20 mouse cellular contexts compared by ENCODE assay signal in the genomic region with DNA sequence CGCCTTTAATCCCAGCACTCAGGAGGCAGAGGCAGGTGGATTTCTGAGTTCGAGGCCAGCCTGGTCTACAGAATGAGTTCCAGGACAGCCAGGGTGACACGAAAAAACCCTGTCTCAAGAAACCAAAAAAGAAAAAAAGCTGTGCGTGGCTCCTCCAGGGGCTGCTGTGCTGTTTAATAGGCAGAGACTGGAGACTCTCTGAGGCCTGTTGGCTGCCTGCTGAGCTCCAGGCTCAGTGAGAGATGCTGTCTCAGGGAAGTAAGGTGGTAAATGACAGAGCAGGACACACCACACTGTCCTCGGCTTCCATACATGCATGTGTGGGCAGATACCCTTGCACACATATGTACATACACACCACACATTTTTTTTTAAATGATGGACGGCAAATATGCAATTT.
DNase-seq lines count a peak whose midpoint lies in the region; ATAC-seq and TF ChIP-seq lines count a peak whose summit lies in the region.
"Had no signal": no experiment of that assay in that cellular context is flagged by ENCODE, and none has a peak within 500 bp of the region (broad histone marks: within the 10 kb centered on the region; RNA-seq: fewer than 3 reads in every experiment).

No protein-coding gene starts in this region.

- H3K27ac ChIP-seq in heart, embryonic 11.5 days (ENCODE audit: low read depth, low read length): no peak overlapping the region
- H3K27ac ChIP-seq in hindbrain, postnatal 0 days: no peak overlapping the region
- H3K27ac ChIP-seq in hindbrain, embryonic 11.5 days (ENCODE audit: low read depth, low read length): no peak overlapping the region
- H3K27ac ChIP-seq in midbrain, embryonic 15.5 days: peak overlapping the region; percentile 55; the same call in 1 of the 2 replicates
- H3K27ac ChIP-seq in midbrain, postnatal 0 days (ENCODE audit: low read depth, low read length): no peak overlapping the region
- H3K27ac ChIP-seq: embryonic facial prominence, embryonic 13.5 days; heart, adult 2 months; heart, embryonic 13.5 days; intestine, embryonic 15.5 days had no signal

- no peak overlapping the region for H3K4me2 ChIP-seq in heart, embryonic 11.5 days
- H3K4me2 ChIP-seq in hindbrain, postnatal 0 days (ENCODE audit: low read depth, low read length): no peak overlapping the region
- H3K4me2 ChIP-seq in hindbrain, embryonic 11.5 days (replicated peaks; ENCODE audit: low read depth, low read length): no peak overlapping the region
- no peak overlapping the region for H3K4me2 ChIP-seq in midbrain, embryonic 15.5 days
- H3K4me2 ChIP-seq in midbrain, postnatal 0 days (ENCODE audit: low read depth, low read length, poor library complexity, severe bottlenecking): no peak overlapping the region
- H3K4me2 ChIP-seq: embryonic facial prominence, embryonic 13.5 days; intestine, embryonic 15.5 days had no signal

- no peaks in the 10 kb centered on the region for H3K36me3 ChIP-seq in heart, embryonic 11.5 days (ENCODE audit: control insufficient read depth, insufficient read depth, low read length)
- H3K36me3 ChIP-seq in hindbrain, postnatal 0 days (ENCODE audit: insufficient read depth, low read length): no peaks in the 10 kb centered on the region
- H3K36me3 ChIP-seq in hindbrain, embryonic 11.5 days (ENCODE audit: control insufficient read depth, insufficient read depth, low read length): no peaks in the 10 kb centered on the region
- H3K36me3 ChIP-seq in midbrain, embryonic 15.5 days (replicated peaks): no peaks in the 10 kb centered on the region
- H3K36me3 ChIP-seq in midbrain, postnatal 0 days (ENCODE audit: insufficient read depth, low read length): no peaks in the 10 kb centered on the region
- H3K36me3 ChIP-seq: heart, embryonic 13.5 days; intestine, embryonic 15.5 days had no signal

- H3K9ac ChIP-seq in heart, embryonic 11.5 days (ENCODE audit: low read depth, low read length): no peak overlapping the region
- no peak overlapping the region for H3K9ac ChIP-seq in hindbrain, postnatal 0 days (replicated peaks; ENCODE audit: low read length)
- no peak overlapping the region for H3K9ac ChIP-seq in hindbrain, embryonic 11.5 days (ENCODE audit: low read depth, low read length)
- no peak overlapping the region for H3K9ac ChIP-seq in midbrain, embryonic 15.5 days
- no peak overlapping the region for H3K9ac ChIP-seq in midbrain, postnatal 0 days (replicated peaks; ENCODE audit: low read length, poor library complexity, severe bottlenecking)
- H3K9ac ChIP-seq: embryonic facial prominence, embryonic 13.5 days; intestine, embryonic 15.5 days had no signal

- TF ChIP-seq CTCF in hindbrain, postnatal 0 days (IDR thresholded peaks at IDR 0.05; ENCODE audit: low read depth): no peak
- TF ChIP-seq CTCF in midbrain, postnatal 0 days (IDR thresholded peaks at IDR 0.05): no peak

- DNase-seq in heart, adult 11 months: peak; percentile 24
- no peak for DNase-seq in hindbrain, postnatal 0 days (ENCODE audit: low spot score)
- DNase-seq in hindbrain, embryonic 11.5 days (ENCODE audit: low spot score): no peak
- no peak for DNase-seq in midbrain, postnatal 0 days (ENCODE audit: low spot score)
- no peak for DNase-seq in MN1 (ENCODE audit: low spot score)
- DNase-seq: adrenal gland, adult 2 months; adrenal gland, postnatal 25 days; cerebellum, adult 18-20 months; cerebellum, adult 9-11 months; cerebellum, postnatal 36 days; gastrocnemius, postnatal 10 days; heart, adult 2 months; heart, postnatal 4 days had no signal

- ATAC-seq in heart, embryonic 11.5 days (replicated peaks; ENCODE audit: insufficient number of reproducible peaks, low FRiP score, low TSS enrichment): no peak
- ATAC-seq in hindbrain, postnatal 0 days: 0 out of 2 replicates have a peak, but pooled peaks have one; percentile 8
- ATAC-seq in hindbrain, embryonic 11.5 days (ENCODE audit: low FRiP score): no peak
- no peak for ATAC-seq in midbrain, embryonic 15.5 days (replicated peaks)
- no peak for ATAC-seq in midbrain, postnatal 0 days (ENCODE audit: low FRiP score)
- ATAC-seq: forebrain, embryonic 14.5 days; intestine, embryonic 15.5 days had no signal

- H3K9me3 ChIP-seq in heart, embryonic 11.5 days (replicated peaks; ENCODE audit: control insufficient read depth, low read length): no peaks in the 10 kb centered on the region
- no peaks in the 10 kb centered on the region for H3K9me3 ChIP-seq in hindbrain, postnatal 0 days (ENCODE audit: low read length)
- no peaks in the 10 kb centered on the region for H3K9me3 ChIP-seq in hindbrain, embryonic 11.5 days (ENCODE audit: control insufficient read depth, low read length)
- H3K9me3 ChIP-seq in midbrain, embryonic 15.5 days: no peaks in the 10 kb centered on the region
- H3K9me3 ChIP-seq in midbrain, postnatal 0 days (ENCODE audit: low read length): no peaks in the 10 kb centered on the region
- H3K9me3 ChIP-seq: embryonic facial prominence, embryonic 13.5 days; heart, embryonic 13.5 days; intestine, embryonic 15.5 days had no signal

- 77% methylated on average over 6 of the region's 6 CpGs for WGBS in heart, embryonic 11.5 days (ENCODE audit: insufficient replicate concordance)
- WGBS in hindbrain, postnatal 0 days: 76% methylated on average over 6 of the region's 6 CpGs
- 76% methylated on average over 6 of the region's 6 CpGs for WGBS in hindbrain, embryonic 11.5 days
- 73% methylated on average over 6 of the region's 6 CpGs for WGBS in midbrain, embryonic 15.5 days
- WGBS in midbrain, postnatal 0 days: 79% methylated on average over 6 of the region's 6 CpGs

- no peak overlapping the region for H3K4me3 ChIP-seq in heart, embryonic 11.5 days (ENCODE audit: low read depth, low read length)
- H3K4me3 ChIP-seq in hindbrain, postnatal 0 days (ENCODE audit: low read length): no peak overlapping the region
- no peak overlapping the region for H3K4me3 ChIP-seq in hindbrain, embryonic 11.5 days (ENCODE audit: low read depth, low read length)
- no peak overlapping the region for H3K4me3 ChIP-seq in midbrain, embryonic 15.5 days
- H3K4me3 ChIP-seq in midbrain, postnatal 0 days (ENCODE audit: low read depth, low read length): no peak overlapping the region
- H3K4me3 ChIP-seq: embryonic facial prominence, embryonic 13.5 days; heart, adult 2 months; heart, embryonic 13.5 days; intestine, embryonic 15.5 days had no signal

- H3K27me3 ChIP-seq in heart, embryonic 11.5 days (ENCODE audit: control insufficient read depth, insufficient read depth, low read length): no peaks in the 10 kb centered on the region
- no peaks in the 10 kb centered on the region for H3K27me3 ChIP-seq in hindbrain, postnatal 0 days (ENCODE audit: insufficient read depth, low read length)
- H3K27me3 ChIP-seq in hindbrain, embryonic 11.5 days (ENCODE audit: control insufficient read depth, insufficient read depth, low read length): no peaks in the 10 kb centered on the region
- H3K27me3 ChIP-seq in midbrain, embryonic 15.5 days (replicated peaks): no peaks in the 10 kb centered on the region
- no peaks in the 10 kb centered on the region for H3K27me3 ChIP-seq in midbrain, postnatal 0 days (ENCODE audit: insufficient read depth, low read length)
- H3K27me3 ChIP-seq: CH12.LX; embryonic facial prominence, embryonic 13.5 days; heart, embryonic 13.5 days; intestine, embryonic 15.5 days had no signal

- no peaks in the 10 kb centered on the region for H3K4me1 ChIP-seq in heart, embryonic 11.5 days (ENCODE audit: control insufficient read depth, insufficient read depth, low read length)
- H3K4me1 ChIP-seq in hindbrain, postnatal 0 days (ENCODE audit: insufficient read depth, low read length): peaks cover 3% of the 10 kb centered on the region; the same call in 1 of the 2 replicates
- H3K4me1 ChIP-seq in hindbrain, embryonic 11.5 days (replicated peaks; ENCODE audit: control insufficient read depth, insufficient read depth, low read length): peaks cover 2% of the 10 kb centered on the region; the same call in 1 of the 2 replicates
- peaks cover 43% of the 10 kb centered on the region for H3K4me1 ChIP-seq in midbrain, embryonic 15.5 days
- no peaks in the 10 kb centered on the region; the same call in 1 of the 2 replicates for H3K4me1 ChIP-seq in midbrain, postnatal 0 days (ENCODE audit: insufficient read depth, low read length)
- H3K4me1 ChIP-seq: intestine, embryonic 15.5 days had no signal
